Mouse (Mus musculus) cerebellum, adult 11-12 months (tissue): ENCODE measurements at regions not wholly inside any gene's neighbourhood (a gene's known extent, or its start where the extent isn't known, plus 50 kb on each side); places are given as distances from the start of the nearest gene placed in this dataset.

Experiments used
- DNase-seq: peaks from one replicate; pipeline ENCODE4 v3.0.0; 2022

DNA sequence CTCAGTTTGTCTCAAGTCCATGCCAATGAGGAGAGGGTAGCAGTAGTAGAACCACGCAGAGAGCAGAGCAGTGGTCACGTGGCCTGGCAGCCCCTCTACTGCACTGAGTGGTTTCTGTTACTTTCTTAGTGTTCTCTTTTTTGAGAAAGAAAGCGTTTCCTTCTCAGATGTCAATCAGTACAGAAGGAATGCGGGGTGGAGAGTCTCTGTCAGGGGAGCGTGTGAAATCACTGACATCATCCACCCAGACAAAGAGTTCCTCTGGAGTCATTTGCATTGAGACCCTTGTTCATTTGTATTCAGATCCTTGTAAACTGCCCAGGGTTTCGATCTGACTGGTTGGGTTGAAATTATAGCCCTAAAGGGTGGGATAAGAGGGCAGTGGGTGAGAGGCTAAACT is 85.8 kb upstream of the Nckap5 start:
- no peak for DNase-seq

DNA sequence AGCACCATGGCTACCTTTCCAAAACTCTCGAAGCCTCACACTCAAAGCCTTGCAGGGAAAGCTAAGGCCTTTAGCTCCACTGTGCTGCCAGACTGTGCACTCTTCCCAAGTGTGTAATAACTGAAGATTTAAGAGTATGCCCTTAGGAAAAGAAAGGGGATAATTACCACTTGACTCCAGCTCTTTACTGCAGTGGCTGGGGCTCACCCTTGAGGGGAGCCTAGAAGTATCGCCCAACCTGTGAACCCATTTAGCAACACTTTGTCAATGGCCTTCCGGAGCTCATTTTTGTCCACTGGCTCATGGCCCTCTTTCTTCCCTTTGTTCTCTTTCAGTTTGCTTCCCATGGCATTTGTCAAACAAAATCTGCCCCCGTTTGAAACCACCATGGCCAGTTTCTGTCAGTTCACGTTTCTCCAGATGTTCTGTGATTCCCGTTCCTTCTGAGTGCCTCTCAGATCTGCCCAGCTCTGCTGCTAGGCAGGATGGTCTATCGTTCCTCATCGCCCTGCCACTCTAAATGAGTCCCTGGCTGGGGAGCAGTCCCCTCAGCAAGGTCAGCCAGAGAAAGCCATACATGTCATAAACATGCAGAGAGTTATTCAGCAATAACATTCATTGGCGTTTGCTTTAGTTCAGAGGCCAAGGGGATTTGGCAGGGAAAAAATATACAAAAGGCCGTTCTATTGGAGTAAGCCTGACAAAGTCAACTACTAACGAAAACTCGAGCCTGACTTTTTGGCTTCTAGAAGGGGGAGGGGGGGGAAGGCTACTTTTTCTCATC is 80.9 kb upstream of the Nckap5 start:
- DNase-seq = no peak

DNA sequence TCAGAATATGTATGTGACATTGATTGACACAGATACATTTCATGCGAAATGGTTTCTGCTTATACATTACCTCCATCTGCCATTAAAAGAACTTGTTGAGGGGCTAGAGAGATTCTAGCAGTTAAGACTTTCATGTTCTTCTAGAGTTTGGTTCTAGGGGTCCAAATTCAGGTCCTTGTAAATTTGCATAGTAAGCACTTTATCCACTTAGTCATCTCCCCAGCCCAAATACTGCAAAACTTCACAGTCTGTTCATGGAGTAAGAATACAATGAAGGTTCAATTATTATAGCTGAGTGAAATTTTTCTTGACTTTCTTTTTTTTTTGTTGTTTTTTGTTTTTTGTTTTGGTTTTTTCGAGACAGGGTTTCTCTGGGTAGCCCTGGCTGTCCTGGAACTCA is 76.8 kb upstream of the Nckap5 start:
- DNase-seq = no peak

DNA sequence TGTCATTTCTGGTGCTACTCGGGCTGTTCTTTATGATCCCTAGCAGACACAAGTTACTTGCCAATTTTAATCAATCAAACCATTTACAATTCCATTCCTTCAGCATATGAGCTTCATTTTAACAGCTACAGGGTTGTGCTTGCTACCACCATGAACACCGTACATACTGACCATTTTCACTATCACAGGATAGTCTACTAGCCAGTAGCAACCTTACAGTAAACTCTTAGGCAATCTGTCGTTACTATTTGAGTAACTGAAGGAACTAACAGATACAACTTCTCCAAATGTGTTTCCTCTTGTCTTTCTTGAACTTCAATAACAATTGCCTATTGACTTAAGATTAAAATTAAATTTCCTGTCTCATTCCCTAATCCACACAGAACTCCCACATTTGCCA is 67.9 kb upstream of the Nckap5 start:
- no peak for DNase-seq

DNA sequence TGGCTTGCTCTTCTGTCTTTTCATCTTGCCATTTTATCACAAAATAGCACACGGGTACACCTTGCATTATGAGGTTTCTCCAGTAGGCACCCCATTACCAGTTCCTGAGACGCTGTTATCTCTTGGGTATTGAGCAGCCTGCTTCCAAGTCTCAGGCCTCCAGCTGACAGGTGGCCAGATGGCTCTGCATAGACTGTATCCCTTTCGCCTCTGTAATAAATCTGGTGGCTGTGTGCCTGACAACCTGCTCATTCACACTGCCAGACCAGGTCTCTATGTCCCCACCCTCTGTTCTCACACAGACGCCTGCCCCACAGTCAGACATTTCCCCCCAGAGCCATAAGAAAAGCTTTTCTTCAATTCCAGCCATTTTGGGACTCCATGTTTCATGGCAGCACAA is 66.3 kb upstream of the Nckap5 start:
- no peak for DNase-seq

DNA sequence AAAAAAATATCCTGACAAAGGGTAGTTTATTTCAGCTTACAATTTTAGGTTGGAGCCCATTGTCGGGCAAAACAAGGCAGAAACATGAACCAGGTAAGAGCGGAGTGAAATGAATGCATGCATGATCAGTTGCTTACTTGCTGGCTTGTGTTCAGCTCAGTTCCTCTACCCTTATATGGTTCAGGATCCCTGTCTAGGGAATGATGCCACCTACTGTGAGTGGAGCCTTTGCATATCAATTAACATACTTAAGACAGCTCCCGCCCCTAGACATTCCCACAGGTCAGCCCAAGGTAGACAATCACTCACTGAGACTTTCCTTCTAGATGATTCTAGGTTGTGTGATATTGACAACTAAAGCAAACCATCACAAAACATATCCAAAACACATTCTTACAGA is 50.2 kb upstream of the Nckap5 start:
- no peak for DNase-seq
